ENCODE assay signal across 28 mouse cellular contexts in the genomic region with DNA sequence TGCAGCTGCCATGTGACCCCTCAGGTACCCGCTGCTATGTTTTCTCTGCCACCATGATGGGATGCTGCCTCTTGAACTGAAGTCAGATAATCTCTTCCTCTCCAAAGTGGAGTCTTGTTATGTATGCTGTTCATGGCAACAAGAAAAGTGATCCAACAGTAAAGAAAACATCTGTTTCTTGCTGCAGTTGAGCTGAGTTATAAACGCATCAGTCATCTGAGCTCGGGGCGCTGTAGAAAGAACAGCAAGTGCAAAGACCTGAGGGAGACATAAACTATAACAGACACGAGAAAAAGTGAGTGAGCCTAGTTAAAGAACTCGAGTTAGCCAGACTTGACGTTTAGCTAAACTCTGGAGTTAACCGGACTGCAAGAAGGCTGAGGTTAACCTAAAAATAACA. TPM values are rescaled to one million over a fixed set of nuclear protein-coding genes. Genes with fewer than 3 reads are reported as not detected.
"Had no signal": no experiment of that assay in that cellular context is flagged by ENCODE, and none has a peak within 500 bp of the region (broad histone marks: within the 10 kb centered on the region; RNA-seq: fewer than 3 reads in every experiment).

No protein-coding gene starts in this region.

- H3K27ac ChIP-seq: heart, adult 2 months; heart, embryonic 13.5 days; heart, embryonic 15.5 days; hindbrain, embryonic 13.5 days; hindbrain, embryonic 15.5 days; hindbrain, postnatal 0 days; limb, embryonic 15.5 days; liver, embryonic 12.5 days; liver, embryonic 14.5 days had no signal

- DNase-seq: gastrocnemius, postnatal 14 days; gastrocnemius, postnatal 36 days; heart, adult 11 months; heart, adult 2 months; heart, postnatal 14 days; heart, postnatal 36 days; kidney, adult 18-20 months; kidney, adult 8-10 months; kidney, postnatal 10 days; kidney, postnatal 36 days; layer of hippocampus, adult 9-11 months; layer of hippocampus, postnatal 36 days; left cerebral cortex, postnatal 4 days had no signal

- H3K4me1 ChIP-seq: heart, embryonic 13.5 days; heart, embryonic 15.5 days; hindbrain, embryonic 13.5 days; hindbrain, embryonic 15.5 days; limb, embryonic 15.5 days; liver, embryonic 12.5 days had no signal

- H3K4me2 ChIP-seq: heart, embryonic 11.5 days; heart, embryonic 13.5 days; heart, embryonic 15.5 days; hindbrain, embryonic 13.5 days; hindbrain, embryonic 15.5 days; limb, embryonic 15.5 days; liver, embryonic 12.5 days had no signal

- ATAC-seq: hindbrain, postnatal 0 days; intestine, embryonic 16.5 days; liver, embryonic 12.5 days had no signal

- H3K27me3 ChIP-seq: heart, embryonic 13.5 days; heart, embryonic 15.5 days; hindbrain, embryonic 13.5 days; hindbrain, embryonic 15.5 days; limb, embryonic 15.5 days; liver, embryonic 12.5 days had no signal

- H3K4me3 ChIP-seq: heart, adult 2 months; heart, embryonic 13.5 days; heart, embryonic 15.5 days; hindbrain, embryonic 13.5 days; hindbrain, embryonic 15.5 days; limb, embryonic 15.5 days; liver, embryonic 12.5 days had no signal

- H3K9me3 ChIP-seq: heart, embryonic 13.5 days; heart, embryonic 15.5 days; hindbrain, embryonic 13.5 days; hindbrain, embryonic 15.5 days; limb, embryonic 15.5 days; liver, embryonic 12.5 days had no signal

- H3K36me3 ChIP-seq: heart, embryonic 13.5 days; heart, embryonic 15.5 days; hindbrain, embryonic 13.5 days; hindbrain, embryonic 15.5 days; limb, embryonic 15.5 days; liver, embryonic 12.5 days had no signal

- H3K9ac ChIP-seq: heart, embryonic 13.5 days; heart, embryonic 15.5 days; hindbrain, embryonic 13.5 days; hindbrain, embryonic 15.5 days; limb, embryonic 15.5 days; liver, embryonic 12.5 days; liver, embryonic 14.5 days had no signal

RNA-seq across cellular contexts. Expression of a gene that starts 55.2 kb away (rescaled TPM):
- polyA plus RNA-seq: heart, adult 2 months; heart, embryonic 11.5 days; heart, embryonic 13.5 days; heart, embryonic 15.5 days; hindbrain, embryonic 11.5 days; intestine, embryonic 14.5 days; kidney, embryonic 14.5 days; limb, embryonic 15.5 days; liver, adult 2 months; liver, embryonic 12.5 days; liver, embryonic 16.5 days had no signal
